Mouse (Mus musculus): ENCODE measurements around the gene Dscaml1. TPM values are rescaled to one million over a fixed set of nuclear protein-coding genes. Genes with fewer than 3 reads are reported as not detected.

The Dscaml1 gene
- total RNA-seq, 2 experiments from 2014 or later: not detected

- no peak for DNase-seq (ENCODE audit: low spot score)
These were observed 194.5 kb downstream of the Dscaml1 start for GRCm38 (mm10) chr9:45620920-45621319.

GRCm38 (mm10) chr9:45625889-45626446, 199.5 kb downstream of the Dscaml1 start:
- no peak for DNase-seq (ENCODE audit: low spot score)

- no peak for DNase-seq (ENCODE audit: low spot score)
These were observed 206.1 kb downstream of the Dscaml1 start for GRCm38 (mm10) chr9:45632520-45632919.

- no peak for DNase-seq (ENCODE audit: low spot score)
These were observed 206.6 kb downstream of the Dscaml1 start for GRCm38 (mm10) chr9:45633036-45633435.

- no peak for DNase-seq (ENCODE audit: low spot score)
These were observed 208.6 kb downstream of the Dscaml1 start for GRCm38 (mm10) chr9:45634978-45635377.

GRCm38 (mm10) chr9:45637346-45637745, 210.9 kb downstream of the Dscaml1 start:
- no peak for DNase-seq (ENCODE audit: low spot score)

GRCm38 (mm10) chr9:45638184-45638917, 211.9 kb downstream of the Dscaml1 start:
- no peak for DNase-seq (ENCODE audit: low spot score)

GRCm38 (mm10) chr9:45644833-45645388, 218.5 kb downstream of the Dscaml1 start:
- no peak for DNase-seq (ENCODE audit: low spot score)

- no peak for DNase-seq (ENCODE audit: low spot score)
These were observed 219.1 kb downstream of the Dscaml1 start for GRCm38 (mm10) chr9:45645526-45645925.

- DNase-seq (ENCODE audit: low spot score): no peak
These were observed 224.8 kb downstream of the Dscaml1 start for GRCm38 (mm10) chr9:45651078-45651809.

GRCm38 (mm10) chr9:45651810-45652177, 225.4 kb downstream of the Dscaml1 start:
- DNase-seq (ENCODE audit: low spot score): no peak

GRCm38 (mm10) chr9:45657172-45658062, 231.0 kb downstream of the Dscaml1 start:
- no peak for DNase-seq (ENCODE audit: low spot score)

- DNase-seq (ENCODE audit: low spot score): no peak
These were observed 233.8 kb downstream of the Dscaml1 start for GRCm38 (mm10) chr9:45660191-45660590.

- DNase-seq (ENCODE audit: low spot score): no peak
These were observed 236.0 kb downstream of the Dscaml1 start for GRCm38 (mm10) chr9:45662471-45662870.

- DNase-seq (ENCODE audit: low spot score): no peak
These were observed 237.2 kb downstream of the Dscaml1 start for GRCm38 (mm10) chr9:45663386-45664315.

- DNase-seq (ENCODE audit: low spot score): no peak
These were observed 237.9 kb downstream of the Dscaml1 start for GRCm38 (mm10) chr9:45664326-45664725.

GRCm38 (mm10) chr9:45664871-45665394, 238.5 kb downstream of the Dscaml1 start:
- DNase-seq (ENCODE audit: low spot score): no peak

GRCm38 (mm10) chr9:45675931-45676330, 249.5 kb downstream of the Dscaml1 start:
- DNase-seq (ENCODE audit: low spot score): no peak

GRCm38 (mm10) chr9:45676578-45676977, 250.2 kb downstream of the Dscaml1 start:
- no peak for DNase-seq (ENCODE audit: low spot score)

GRCm38 (mm10) chr9:45677236-45677781, 250.9 kb downstream of the Dscaml1 start:
- peak; percentile 50 for DNase-seq (ENCODE audit: low spot score)
